Mouse (Mus musculus) kidney, postnatal 0 days (tissue): ENCODE measurements around the gene Kcnh6. TPM values are rescaled to one million over a fixed set of nuclear protein-coding genes. Genes with fewer than 3 reads are reported as not detected.

Experiments
- ATAC-seq: fragments of 200-750 bp; cut with Nextera tagmentation; replicated peaks from 2 replicates; pipeline ENCODE4 v1.8.0; 2017; ENCODE audit warnings: low read depth, moderate number of reproducible peaks, moderate TSS enrichment, moderate library complexity; ENCODE audit not compliant: low FRiP score
- DNase-seq: peaks from one replicate; pipeline ENCODE4 v3.0.0-alpha.2; 2016; ENCODE audit warnings: low spot score
- H3K27ac ChIP-seq: fragments of 300-500 bp; sonication (generic); 2 replicates; pipeline ENCODE4 v1.5.1; 2014; ENCODE audit warnings: mild to moderate bottlenecking
- H3K27me3 ChIP-seq: fragments of 300-500 bp; sonication (generic); 2 replicates; pipeline ENCODE4 v1.6.1; 2014; ENCODE audit warnings: low read length, mixed read lengths; ENCODE audit not compliant: insufficient read depth
- H3K36me3 ChIP-seq: fragments of 300-500 bp; sonication (generic); 2 replicates; pipeline ENCODE4 v1.6.1; 2014; ENCODE audit warnings: low read length, mixed read lengths; ENCODE audit not compliant: insufficient read depth
- H3K4me1 ChIP-seq: fragments of 300-500 bp; sonication (generic); replicated peaks from 2 replicates; pipeline ENCODE4 v1.6.1; 2014; ENCODE audit warnings: antibody characterized with exemption, low read length, mixed read lengths; ENCODE audit not compliant: insufficient read depth
- H3K4me2 ChIP-seq: fragments of 300-500 bp; sonication (generic); 2 replicates; pipeline ENCODE4 v1.6.1; 2014; ENCODE audit warnings: mild to moderate bottlenecking, low read length, moderate library complexity, mixed read lengths
- H3K4me3 ChIP-seq: fragments of 300-500 bp; sonication (generic); replicated peaks from 2 replicates; pipeline ENCODE4 v1.5.1; 2014; ENCODE audit warnings: low read depth, low read length
- H3K9ac ChIP-seq: fragments of 300-500 bp; sonication (generic); 2 replicates; pipeline ENCODE4 v1.6.1; 2014; ENCODE audit warnings: low read depth, low read length
- H3K9me3 ChIP-seq: fragments of 300-500 bp; sonication (generic); replicated peaks from 2 replicates; pipeline ENCODE4 v1.6.1; 2016; ENCODE audit warnings: low read length, inconsistent platforms, mixed read lengths
- CTCF ChIP-seq: IDR thresholded peaks from 2 replicates; pipeline ENCODE4 v1.5.1; 2016; ENCODE audit warnings: antibody characterized with exemption, low read depth, mild to moderate bottlenecking, moderate library complexity
- WGBS: fragments of 180-500 bp; shearing (Covaris S2); extraction: QIAGEN DNeasy Blood & Tissue Kit; methylation state at CpG from one replicate; pipeline ENCODE4 v1.1.7; 2014; 5-methylcytosine and 5-hydroxymethylcytosine counted together
- polyA plus RNA-seq: library from polyadenylated mRNA; unstranded; fragments of >200 nt; fragmentation: Nextera tagmentation; extraction: Ambion mirVana; gene quantifications from 2 replicates; pipeline ENCODE4 v1.2.1, GENCODE M21; 2015

The Kcnh6 gene
- polyA plus RNA-seq, 1 experiment from 2014 or later = 0.05 TPM

DNA sequence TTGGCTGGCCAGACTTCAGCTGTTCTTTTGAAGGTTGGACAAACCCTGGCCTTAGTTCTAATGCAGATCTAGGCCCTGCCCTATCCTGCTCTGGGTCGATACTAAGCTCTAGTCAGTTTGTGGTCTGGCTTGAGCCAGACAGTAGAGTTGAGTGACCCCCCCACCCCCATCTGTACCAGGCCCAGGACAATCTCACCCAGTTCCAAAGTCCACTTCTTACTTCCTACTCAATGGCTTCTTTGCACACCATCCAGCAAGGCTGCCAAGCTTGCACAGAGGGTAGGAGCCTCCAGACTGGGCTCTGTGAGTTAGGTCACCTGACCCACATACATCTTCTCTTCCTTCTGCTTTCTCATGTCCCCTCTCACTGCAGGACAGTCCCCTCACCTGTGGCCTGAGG lies 3.3 kb upstream of the Kcnh6 start:
- Histone ChIP-seq H3K4me2 (no peak overlapping the region), H3K27ac (no peak overlapping the region), H3K36me3 (no peaks in the 10 kb centered on the region), H3K9me3 (no peaks in the 10 kb centered on the region), H3K4me3 (no peak overlapping the region), H3K9ac (no peak overlapping the region), H3K27me3 (no peaks in the 10 kb centered on the region), H3K4me1 (no peaks in the 10 kb centered on the region)
- no peak for DNase-seq
- ATAC-seq = peak; percentile 67
- TF ChIP-seq CTCF = no peak
- WGBS = 75% methylated on average over 1 of the region's 1 CpGs

DNA sequence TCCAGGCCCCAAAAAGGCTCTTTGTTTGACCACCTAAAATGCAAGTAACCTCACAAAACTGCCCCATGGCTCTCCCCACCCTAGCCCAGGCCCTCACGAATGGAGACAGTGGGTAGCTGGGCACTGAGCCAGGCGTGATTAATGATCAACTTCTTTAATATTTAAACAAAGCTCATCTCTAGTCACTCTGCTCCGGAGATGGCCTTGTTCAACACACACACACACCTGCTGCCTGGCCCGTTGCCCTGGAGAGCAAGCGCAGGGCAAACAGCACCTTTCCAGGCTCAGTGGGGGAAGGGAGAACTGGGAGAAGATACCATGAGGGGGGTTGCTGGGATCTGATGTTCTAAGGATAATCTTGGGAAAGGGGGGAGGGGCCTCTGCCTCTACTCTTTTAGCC lies 2.0 kb upstream of the Kcnh6 start:
- TF ChIP-seq CTCF = no peak
- DNase-seq = no peak
- Histone ChIP-seq H3K9ac (no peak overlapping the region), H3K4me3 (no peak overlapping the region), H3K36me3 (no peaks in the 10 kb centered on the region), H3K27me3 (no peaks in the 10 kb centered on the region), H3K9me3 (no peaks in the 10 kb centered on the region), H3K4me2 (no peak overlapping the region), H3K27ac (no peak overlapping the region), H3K4me1 (no peaks in the 10 kb centered on the region)
- ATAC-seq = peak; percentile 57; the same call in 1 of the 2 replicates
- 50% methylated on average over 5 of the region's 5 CpGs for WGBS

DNA sequence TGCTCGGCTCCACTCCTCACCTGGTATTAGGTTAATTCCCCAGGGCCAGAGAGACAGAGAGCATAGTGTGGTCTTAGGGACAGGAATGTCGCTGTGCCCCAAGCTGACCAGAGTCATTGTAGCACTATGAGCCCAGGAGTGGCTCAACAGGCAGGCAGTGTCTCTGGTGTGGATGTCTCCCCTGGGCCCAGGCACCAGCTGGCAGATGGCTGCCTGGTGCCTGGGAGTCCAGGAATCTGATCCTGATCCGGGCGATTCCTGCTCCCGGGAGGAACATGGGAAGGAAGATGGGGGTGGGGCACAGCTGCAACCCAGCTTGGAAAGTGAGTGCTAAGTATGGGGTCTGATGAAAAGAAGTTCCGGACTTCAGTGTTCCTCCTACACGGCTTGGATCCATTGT lies 4.8 kb downstream of the Kcnh6 start:
- no peak for ATAC-seq
- Histone ChIP-seq H3K9ac (no peak overlapping the region), H3K4me3 (no peak overlapping the region), H3K27ac (no peak overlapping the region), H3K9me3 (no peaks in the 10 kb centered on the region), H3K4me1 (no peaks in the 10 kb centered on the region), H3K27me3 (no peaks in the 10 kb centered on the region), H3K4me2 (no peak overlapping the region), H3K36me3 (no peaks in the 10 kb centered on the region)
- no peak for TF ChIP-seq CTCF
- 39% methylated on average over 7 of the region's 7 CpGs for WGBS
- no peak for DNase-seq

DNA sequence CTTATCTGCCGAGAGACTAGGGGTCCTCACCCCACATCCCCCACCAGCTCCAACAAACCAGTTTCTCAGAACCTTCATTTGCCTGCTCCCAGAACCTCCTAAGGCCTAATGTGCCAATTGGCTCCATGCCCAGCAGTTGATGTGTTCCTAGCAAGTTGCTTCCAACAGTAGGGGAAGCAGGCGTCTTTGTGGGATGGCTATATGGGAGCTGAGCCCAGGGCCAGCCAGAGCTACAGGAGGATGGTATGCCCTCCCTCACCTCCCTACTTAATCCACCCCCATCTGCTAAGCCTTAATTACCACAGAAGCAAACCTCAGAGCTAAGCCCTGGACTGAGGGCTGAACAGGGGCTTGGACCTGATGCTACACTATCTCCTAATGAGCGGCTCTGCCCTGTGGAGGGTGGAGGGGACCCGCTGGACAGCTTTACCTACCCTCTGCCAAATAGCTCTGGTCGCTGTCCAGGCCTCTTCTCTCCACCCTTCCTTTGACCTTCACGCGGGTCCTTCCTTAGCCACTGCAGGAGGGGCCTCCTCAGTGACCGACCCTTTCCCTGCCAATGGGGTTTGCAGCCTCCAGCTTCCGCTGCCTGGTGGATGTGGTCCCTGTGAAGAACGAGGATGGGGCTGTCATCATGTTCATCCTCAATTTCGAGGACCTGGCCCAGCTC lies 5.8 kb downstream of the Kcnh6 start:
- no peak for ATAC-seq
- Histone ChIP-seq H3K4me2 (no peak overlapping the region), H3K9me3 (no peaks in the 10 kb centered on the region), H3K36me3 (no peaks in the 10 kb centered on the region), H3K27me3 (no peaks in the 10 kb centered on the region), H3K9ac (no peak overlapping the region), H3K4me3 (no peak overlapping the region), H3K4me1 (no peaks in the 10 kb centered on the region), H3K27ac (no peak overlapping the region)
- 61% methylated on average over 11 of the region's 11 CpGs for WGBS
- no peak for TF ChIP-seq CTCF
- no peak for DNase-seq

DNA sequence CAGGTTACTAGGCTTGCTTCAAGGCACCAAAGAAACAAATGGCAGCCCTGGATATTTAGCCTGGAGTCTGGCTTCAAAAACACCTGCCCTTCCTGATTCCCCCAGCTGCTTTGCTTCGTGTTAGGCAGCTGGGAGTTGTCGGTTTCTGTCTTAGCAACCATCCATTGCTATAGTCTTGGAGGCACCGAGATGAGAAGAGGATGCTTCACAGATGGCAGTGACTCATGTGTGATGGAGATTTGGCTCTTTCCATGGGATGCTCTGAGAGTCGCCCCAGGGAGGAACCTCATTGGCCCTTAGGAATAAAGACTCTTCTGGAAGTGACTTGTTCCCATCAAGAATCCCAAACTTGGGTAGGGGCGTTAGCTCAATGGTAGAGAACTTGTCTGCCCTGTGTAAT lies 8.5 kb downstream of the Kcnh6 start:
- Histone ChIP-seq H3K27me3 (no peaks in the 10 kb centered on the region), H3K9me3 (no peaks in the 10 kb centered on the region), H3K4me2 (no peak overlapping the region), H3K36me3 (no peaks in the 10 kb centered on the region), H3K4me1 (peaks cover 6% of the 10 kb centered on the region), H3K27ac (no peak overlapping the region), H3K9ac (no peak overlapping the region), H3K4me3 (no peak overlapping the region)
- no peak for TF ChIP-seq CTCF
- ATAC-seq = no peak
- 76% methylated on average over 5 of the region's 5 CpGs for WGBS
- no peak for DNase-seq

DNA sequence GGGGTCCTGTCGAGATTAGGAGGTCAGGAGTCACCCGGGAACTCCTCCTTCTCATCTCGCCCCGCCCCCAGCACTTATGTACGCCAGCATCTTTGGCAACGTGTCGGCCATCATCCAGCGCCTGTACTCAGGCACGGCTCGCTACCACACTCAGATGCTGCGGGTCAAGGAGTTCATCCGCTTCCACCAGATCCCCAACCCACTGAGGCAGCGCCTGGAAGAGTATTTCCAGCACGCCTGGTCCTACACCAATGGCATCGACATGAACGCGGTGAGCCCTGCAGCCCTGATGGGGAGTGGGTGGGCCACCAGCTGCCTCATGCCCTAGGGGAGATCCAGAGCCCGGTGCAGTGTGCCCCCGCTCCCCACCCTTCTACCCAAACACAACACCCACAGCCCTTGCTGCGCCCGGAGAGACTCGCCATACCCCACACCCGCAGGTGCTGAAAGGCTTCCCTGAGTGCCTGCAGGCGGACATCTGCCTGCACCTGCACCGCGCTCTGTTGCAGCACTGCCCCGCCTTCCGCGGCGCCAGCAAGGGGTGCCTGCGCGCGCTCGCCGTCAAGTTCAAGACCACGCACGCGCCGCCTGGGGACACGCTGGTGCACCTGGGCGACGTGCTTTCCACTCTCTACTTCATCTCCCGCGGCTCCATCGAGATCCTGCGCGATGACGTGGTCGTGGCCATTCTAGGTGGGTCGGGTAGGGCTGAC lies 12.3 kb downstream of the Kcnh6 start:
- Histone ChIP-seq H3K36me3 (no peaks in the 10 kb centered on the region), H3K27ac (no peak overlapping the region), H3K4me2 (peak overlapping the region; percentile 56), H3K4me1 (peaks cover 6% of the 10 kb centered on the region), H3K9ac (no peak overlapping the region), H3K9me3 (no peaks in the 10 kb centered on the region), H3K27me3 (no peaks in the 10 kb centered on the region), H3K4me3 (peak overlapping the region; percentile 22)
- under 1% methylated on average over 50 of the region's 50 CpGs for WGBS
- DNase-seq = no peak
- no peak for TF ChIP-seq CTCF
- ATAC-seq = peak; percentile 27; the same call in 1 of the 2 replicates
